Mouse (Mus musculus): ENCODE measurements around the gene 5730507C01Rik. TPM values are rescaled to one million over a fixed set of nuclear protein-coding genes. Genes with fewer than 3 reads are reported as not detected.
"Not testable (repeated sequence)": the region's sequence is repeated elsewhere in the genome, so short reads cannot be mapped to it uniquely, and the experiment has no call there.

The 5730507C01Rik gene
- 3.0 and 3.4 TPM in 2 replicates for polyA plus RNA-seq (2015; fragmentation: Nextera tagmentation; extraction: Ambion mirVana)

DNA sequence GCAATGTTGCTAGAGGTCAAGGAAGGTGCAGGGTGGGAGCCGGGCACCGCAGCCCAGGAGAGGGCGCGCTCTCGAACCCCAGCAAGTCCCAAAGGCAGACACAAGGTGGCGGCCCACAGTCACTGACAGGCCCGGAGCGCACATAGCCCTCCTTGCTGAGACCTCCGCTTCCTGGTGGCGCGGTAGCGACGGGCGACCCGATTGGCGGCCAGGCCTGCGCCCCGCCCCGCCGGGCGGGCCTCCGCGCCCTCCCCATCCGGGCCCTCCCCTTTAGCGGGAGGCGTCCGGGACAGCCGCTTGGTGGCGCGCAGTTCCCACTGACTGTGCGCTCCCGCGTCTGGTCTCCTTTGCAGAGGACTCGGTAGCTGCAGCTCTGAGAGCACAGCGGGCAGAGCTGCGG lies at the start of gene 5730507C01Rik:
TSS of gene 5730507C01Rik (plus strand) at position 340 of the 400 bp plus-strand sequence.
- Histone ChIP-seq H3K9ac (peak within 1 kb of the TSS; percentile 65), H3K27ac (no peak within 1 kb of the TSS), H3K4me1 (replicated peaks) (0 out of 2 replicates have a peak, but pooled peaks cover 2% of the 10 kb centered on the region), H3K9me3 (peaks cover 19% of the 10 kb centered on the region), H3K4me3 (peak within 1 kb of the TSS; percentile 44), H3K27me3 (0 out of 2 replicates have a peak, but pooled peaks cover 3% of the 10 kb centered on the region), H3K36me3 (no peaks in the 10 kb centered on the region), H3K4me2 (peak within 1 kb of the TSS; percentile 47)
- 5% methylated on average over 36 of the region's 36 CpGs for WGBS
- ATAC-seq (ENCODE audit: low FRiP score) = peak; percentile 83

DNA sequence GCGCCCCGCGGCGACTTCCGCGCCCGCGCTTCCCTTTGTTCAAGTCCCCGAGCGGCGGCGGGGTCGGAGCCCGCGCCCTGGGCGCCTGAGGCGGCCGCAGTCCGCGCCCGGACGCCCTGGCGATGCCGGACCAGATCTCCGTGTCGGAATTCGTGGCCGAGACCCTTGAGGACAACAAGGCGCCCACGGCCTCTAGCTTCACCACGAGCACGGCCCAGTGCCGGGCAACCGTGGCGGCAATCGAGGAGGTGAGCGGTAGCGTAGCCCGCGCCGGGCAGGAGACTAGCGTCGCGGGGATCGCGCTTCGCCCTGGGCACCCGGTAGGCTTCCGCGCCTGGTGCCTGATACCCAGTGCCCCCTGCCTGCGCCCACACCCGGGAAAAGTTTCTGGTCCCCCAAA lies 306 bp downstream of the 5730507C01Rik start:
- WGBS = 4% methylated on average over 52 of the region's 52 CpGs
- H3K27ac ChIP-seq; ATAC-seq (ENCODE audit: low FRiP score); H3K27me3 ChIP-seq; H3K4me1 ChIP-seq (replicated peaks); H3K36me3 ChIP-seq: not testable (repeated sequence)
- H3K4me2 ChIP-seq = peak overlapping the region; percentile 47
- H3K9ac ChIP-seq = peak overlapping the region; percentile 65
- H3K9me3 ChIP-seq = peaks cover 20% of the 10 kb centered on the region
- H3K4me3 ChIP-seq = peak overlapping the region; percentile 44

DNA sequence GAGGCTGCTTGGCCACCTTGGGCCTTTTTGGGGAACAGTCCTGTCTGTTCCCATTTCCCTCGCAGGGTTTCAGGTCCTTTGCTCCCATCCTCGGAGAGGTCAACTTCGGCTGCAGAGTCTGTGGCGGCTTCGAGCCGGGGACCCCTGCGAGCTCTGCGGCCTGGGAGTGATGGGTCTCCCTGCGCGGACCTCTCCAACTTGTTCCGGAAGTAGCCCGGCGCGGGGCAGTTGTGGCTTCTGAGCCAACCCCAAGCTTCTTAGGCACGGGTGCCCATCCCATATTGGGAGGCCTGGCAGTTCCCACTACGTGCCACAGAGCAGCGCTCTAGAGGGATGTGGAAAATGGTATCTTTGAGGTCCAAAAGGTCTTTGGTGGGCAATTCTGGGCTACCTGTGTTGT lies 767 bp downstream of the 5730507C01Rik start:
- not testable (repeated sequence) for ATAC-seq (ENCODE audit: low FRiP score); H3K9ac ChIP-seq; H3K4me1 ChIP-seq (replicated peaks); H3K27me3 ChIP-seq; H3K36me3 ChIP-seq; H3K27ac ChIP-seq
- peak overlapping the region; percentile 44 for H3K4me3 ChIP-seq
- H3K9me3 ChIP-seq = peaks cover 20% of the 10 kb centered on the region
- WGBS = 16% methylated on average over 17 of the region's 17 CpGs
- H3K4me2 ChIP-seq = peak overlapping the region; percentile 47
